Mouse (Mus musculus) heart, adult 18-20 months (tissue): Measurements from ENCODE around the gene Gnptab. TPM values are rescaled to one million over a fixed set of nuclear protein-coding genes. Genes with fewer than 3 reads are reported as not detected.
"Not testable (repeated sequence)": the region's sequence is repeated elsewhere in the genome, so short reads cannot be mapped to it uniquely, and the experiment has no call there.

Experiments used
- DNase-seq, 2 experiments: peaks; one replicate each; pipeline ENCODE4 v3.0.0; 2021 to 2022; ENCODE audit warnings: mixed read lengths in 1 of 2
- long read RNA-seq, 2 experiments: library from polyadenylated mRNA; stranded (forward); transcript quantifications; one replicate each; pipeline ENCODE4 v2.0.0; 2021
- total RNA-seq, 2 experiments: library from RNA; stranded (reverse); gene quantifications; 2 replicates each; pipeline ENCODE4 v1.2.3; 2021

Gnptab gene
- total RNA-seq: 10 to 100 TPM; 25.5 to 25.9 TPM
- long read RNA-seq, experiment 1, full-length matches to known transcripts: 6 of 14 reads
- long read RNA-seq, experiment 1, partial matches to known transcripts: 4 of 14 reads
- long read RNA-seq, experiment 1, other reads (novel, unspliced or antisense): 4 of 14 reads
- long read RNA-seq, experiment 2, full-length matches to known transcripts: 1 of 4 reads
- long read RNA-seq, experiment 2, partial matches to known transcripts: 1 of 4 reads
- long read RNA-seq, experiment 2, other reads (novel, unspliced or antisense): 2 of 4 reads

DNA sequence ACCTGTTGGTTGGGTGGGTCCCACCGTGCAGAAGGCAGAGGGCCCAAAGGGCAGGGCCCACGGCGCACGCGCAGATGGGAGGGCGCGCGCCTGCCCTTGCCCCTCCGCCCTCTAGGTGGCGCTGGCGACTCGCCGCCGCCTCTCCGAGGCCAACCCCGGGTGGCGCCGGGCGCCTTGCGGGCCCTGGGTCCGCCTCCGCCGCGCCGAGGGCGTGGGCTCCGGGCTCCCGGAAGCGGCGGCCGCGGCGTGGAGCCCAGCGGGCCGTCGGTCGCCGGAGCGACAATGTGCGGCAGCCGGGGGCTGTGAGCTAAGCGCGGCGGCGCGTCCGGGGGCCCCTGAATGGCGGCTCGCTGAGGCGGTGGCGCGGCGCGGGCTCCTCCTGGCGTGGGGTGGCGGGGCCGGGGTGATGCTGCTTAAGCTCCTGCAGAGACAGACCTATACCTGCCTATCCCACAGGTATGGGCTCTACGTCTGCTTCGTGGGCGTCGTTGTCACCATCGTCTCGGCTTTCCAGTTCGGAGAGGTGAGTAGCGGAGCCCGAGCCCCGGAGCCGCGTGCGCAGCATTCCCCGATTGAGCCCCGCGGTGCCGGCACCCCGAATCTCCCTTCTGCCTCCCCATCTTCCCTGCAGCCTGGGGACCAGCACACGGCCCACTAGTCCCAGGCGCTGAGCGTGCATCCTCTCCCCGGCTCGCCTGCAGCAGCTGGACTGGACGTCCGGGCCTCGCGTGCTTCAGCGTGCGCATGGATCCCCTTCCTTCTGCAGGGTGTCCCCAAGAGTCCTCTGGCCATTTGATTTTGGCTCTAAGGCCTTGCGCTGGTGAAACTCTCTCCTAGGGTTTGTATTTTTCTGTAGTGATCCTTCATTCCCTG is at the start of gene Gnptab, which contains the start of gene Dram1:
Gene Gnptab, plus strand, starts transcription at position 120 of the 873 bp plus-strand sequence.
Gene Dram1, minus strand, starts transcription at position 68 of the 873 bp plus-strand sequence.
- DNase-seq: peak; percentile 89 to 92

DNA sequence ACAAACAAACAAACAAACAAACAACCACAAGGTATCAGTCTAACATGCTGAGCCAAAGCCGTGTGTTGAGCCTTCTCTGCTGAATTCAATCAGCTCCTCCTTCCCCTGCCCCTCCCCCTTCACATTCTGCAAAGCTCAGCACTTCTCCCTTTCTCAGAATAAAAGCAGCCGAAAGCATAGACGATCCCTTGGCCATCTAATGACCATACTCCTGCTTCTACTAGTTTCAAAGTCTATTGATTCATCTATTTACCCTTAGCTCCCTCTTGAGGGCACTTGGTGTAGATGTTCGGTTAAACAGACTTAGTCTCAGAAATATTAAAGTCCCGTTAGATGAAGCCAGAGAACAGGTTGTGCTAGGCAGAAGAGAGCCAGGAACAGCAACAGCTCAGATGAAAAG is 48.2 kb upstream of the Gnptab start:
- DNase-seq: no peak

GRCm38 (mm10) chr10:88340660-88341059 is 38.3 kb upstream of the Gnptab start:
- DNase-seq: no peak

GRCm38 (mm10) chr10:88341368-88341767 is 37.6 kb upstream of the Gnptab start:
- no peak for DNase-seq

GRCm38 (mm10) chr10:88345899-88346401 is 33.0 kb upstream of the Gnptab start:
- DNase-seq: no peak

DNA sequence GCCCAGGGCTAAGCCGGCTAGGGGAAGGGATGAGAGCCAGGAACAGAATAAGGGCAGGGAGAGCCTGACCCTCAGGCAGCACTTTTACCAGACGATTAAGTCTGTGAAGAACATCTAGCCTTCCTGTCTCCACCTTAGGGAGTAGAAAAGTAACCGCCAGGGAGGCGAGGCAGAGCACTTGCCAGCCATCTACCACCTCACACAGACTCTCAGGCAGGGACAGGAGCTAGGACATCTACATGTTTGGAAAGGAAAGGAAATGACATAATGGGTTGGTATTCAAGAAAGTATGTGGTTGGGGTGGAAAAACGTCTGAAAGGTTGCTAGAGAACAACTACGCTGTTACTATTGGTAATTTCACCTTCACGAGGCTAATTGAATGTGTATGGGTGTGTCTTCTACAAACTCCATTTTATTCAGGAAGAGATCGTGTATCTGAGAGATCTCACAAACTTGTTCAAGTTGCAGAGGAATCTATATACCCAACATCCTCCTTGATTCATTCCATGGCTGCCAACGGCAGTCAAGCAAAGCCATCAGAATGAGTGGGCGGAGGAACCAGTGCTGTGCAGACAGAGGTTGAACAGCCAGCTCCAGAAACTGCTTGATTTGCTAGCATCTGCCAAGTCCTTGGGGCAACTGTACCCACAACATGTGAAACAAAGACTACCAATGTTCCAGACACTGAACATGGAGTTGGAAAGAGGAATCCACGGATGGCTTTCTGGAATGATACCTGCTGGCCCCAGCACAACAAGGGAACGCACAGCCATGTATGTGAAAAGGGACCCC is 32.3 kb upstream of the Gnptab start:
- no peak for DNase-seq

GRCm38 (mm10) chr10:88349800-88350199 is 29.1 kb upstream of the Gnptab start:
- DNase-seq: no peak

DNA sequence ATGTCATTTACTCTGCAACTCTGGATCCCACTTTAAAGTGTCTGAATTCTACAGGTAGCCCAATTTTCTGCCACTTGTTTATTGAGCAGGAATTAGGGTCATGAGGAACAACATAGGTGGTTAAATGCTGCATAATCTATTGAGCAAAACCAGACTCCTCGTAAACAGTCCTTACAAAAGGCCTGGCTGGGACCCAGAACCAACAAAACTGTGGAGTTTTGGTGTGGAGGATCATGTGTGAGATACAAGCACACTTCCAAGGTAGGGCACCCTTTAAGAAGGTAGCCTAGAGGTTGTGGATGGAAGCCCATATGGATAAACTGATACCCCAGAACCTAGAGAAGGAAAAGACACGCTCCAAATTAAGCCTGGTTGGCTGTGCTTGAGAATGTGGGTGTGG is 28.2 kb upstream of the Gnptab start:
- DNase-seq: no peak

- no peak for DNase-seq
Observed at GRCm38 (mm10) chr10:88351411-88352103, 27.4 kb upstream of the Gnptab start.

GRCm38 (mm10) chr10:88352549-88352948 is 26.4 kb upstream of the Gnptab start:
- no peak for DNase-seq

- DNase-seq: no peak
Observed at GRCm38 (mm10) chr10:88354599-88354998, 24.3 kb upstream of the Gnptab start.

GRCm38 (mm10) chr10:88356114-88356982 is 22.6 kb upstream of the Gnptab start:
- DNase-seq: no peak

- DNase-seq: peak; percentile 84 to 87
Observed at GRCm38 (mm10) chr10:88356983-88357559, 21.9 kb upstream of the Gnptab start.

- DNase-seq: no peak
Observed at GRCm38 (mm10) chr10:88362218-88362617, 16.7 kb upstream of the Gnptab start.

DNA sequence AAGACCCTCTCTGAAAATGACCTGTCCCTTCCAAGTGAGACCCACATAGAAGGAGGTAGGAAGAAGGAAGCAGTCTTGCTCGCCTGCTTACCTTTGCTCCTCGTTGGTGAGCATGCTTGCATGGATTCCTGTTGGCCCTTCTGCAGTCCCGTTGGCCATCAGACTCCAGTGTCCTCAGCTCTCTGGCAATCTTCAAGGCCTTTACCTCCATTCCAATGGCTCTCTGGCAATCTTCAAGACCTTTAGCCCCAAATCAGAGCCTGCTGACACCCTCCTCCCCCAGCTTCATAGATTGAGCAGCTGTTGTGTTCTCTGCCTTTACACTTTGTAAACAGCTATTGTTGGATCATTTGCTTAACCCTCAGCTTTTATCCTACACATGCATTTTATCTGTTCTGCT is 14.7 kb upstream of the Gnptab start:
- no peak for DNase-seq

GRCm38 (mm10) chr10:88369233-88369632 is 9.7 kb upstream of the Gnptab start:
- no peak for DNase-seq

GRCm38 (mm10) chr10:88371793-88372192 is 7.1 kb upstream of the Gnptab start:
- DNase-seq: peak in 1 of 2 experiments; percentile 28

GRCm38 (mm10) chr10:88372436-88372835 is 6.5 kb upstream of the Gnptab start:
- DNase-seq: no peak

DNA sequence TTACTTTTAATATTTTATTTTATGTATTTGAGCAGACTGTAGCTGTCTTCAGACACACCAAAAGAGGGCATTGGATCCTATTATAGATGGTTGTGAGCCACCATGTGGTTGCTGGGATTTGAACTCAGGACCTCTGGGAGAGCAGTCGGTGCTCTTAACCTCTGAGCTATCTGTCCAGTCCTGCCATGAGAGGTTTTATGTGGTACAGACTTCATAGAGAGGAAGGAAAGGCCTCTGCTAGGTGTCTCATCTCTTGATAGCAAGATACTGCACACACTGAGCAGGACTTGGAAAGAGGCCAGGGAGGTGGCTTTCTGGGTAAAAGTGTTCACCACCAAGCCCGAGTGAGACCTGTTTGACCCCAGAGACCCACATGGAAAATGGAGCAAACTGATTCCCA is 6.0 kb upstream of the Gnptab start:
- DNase-seq: not testable (repeated sequence)

GRCm38 (mm10) chr10:88374984-88375383 is 3.9 kb upstream of the Gnptab start:
- DNase-seq: no peak
